Mouse (Mus musculus) intestine, embryonic 16.5 days (tissue): ENCODE measurements around the gene Rsg1. TPM values are rescaled to one million over a fixed set of nuclear protein-coding genes. Genes with fewer than 3 reads are reported as not detected.
A peak's percentile ranks its signal among the peaks of the same experiment; 100 is the strongest.

Experiments
- ATAC-seq: fragments of 200-750 bp; cut with Nextera tagmentation; 2 replicates; pipeline ENCODE4 v1.8.0; 2017; ENCODE audit warnings: moderate TSS enrichment, moderate library complexity
- H3K27ac ChIP-seq: fragments of 300-500 bp; sonication (generic); 2 replicates; pipeline ENCODE4 v1.5.1; 2014; ENCODE audit warnings: mild to moderate bottlenecking, low read length
- H3K27me3 ChIP-seq: fragments of 300-500 bp; sonication (generic); replicated peaks from 2 replicates; pipeline ENCODE4 v1.6.1; 2014; ENCODE audit warnings: low read length, control low read depth, mixed read lengths; ENCODE audit not compliant: control insufficient read depth, insufficient read depth
- H3K36me3 ChIP-seq: fragments of 300-500 bp; sonication (generic); 2 replicates; pipeline ENCODE4 v1.6.1; 2014; ENCODE audit warnings: low read length, control low read depth; ENCODE audit not compliant: control insufficient read depth, insufficient read depth
- H3K4me1 ChIP-seq: fragments of 300-500 bp; sonication (generic); 2 replicates; pipeline ENCODE4 v1.6.1; 2014; ENCODE audit warnings: low read length, control low read depth, mixed read lengths; ENCODE audit not compliant: control insufficient read depth, insufficient read depth
- H3K4me2 ChIP-seq: fragments of 300-500 bp; sonication (generic); 2 replicates; pipeline ENCODE4 v1.6.1; 2014; ENCODE audit warnings: low read depth, low read length, control low read depth
- H3K4me3 ChIP-seq: fragments of 300-500 bp; sonication (generic); 2 replicates; pipeline ENCODE4 v1.5.1; 2014; ENCODE audit warnings: mild to moderate bottlenecking, low read length
- H3K9ac ChIP-seq: fragments of 300-500 bp; sonication (generic); 2 replicates; pipeline ENCODE4 v1.6.1; 2014; ENCODE audit warnings: low read depth, low read length
- H3K9me3 ChIP-seq: fragments of 300-500 bp; sonication (generic); 2 replicates; pipeline ENCODE4 v1.6.1; 2016; ENCODE audit warnings: low read length, control low read depth; ENCODE audit not compliant: control insufficient read depth
- WGBS: fragments of 180-500 bp; shearing (Covaris S2); extraction: QIAGEN DNeasy Blood & Tissue Kit; methylation state at CpG from one replicate; pipeline ENCODE4 v1.1.7; 2014; 5-methylcytosine and 5-hydroxymethylcytosine counted together
- polyA plus RNA-seq: library from polyadenylated mRNA; unstranded; fragments of >200 nt; fragmentation: Nextera tagmentation; extraction: Ambion mirVana; gene quantifications from 2 replicates; pipeline ENCODE4 v1.2.1, GENCODE M21; 2015

The Rsg1 gene
- polyA plus RNA-seq, 1 experiment from 2014 or later, result 5.1 TPM

DNA sequence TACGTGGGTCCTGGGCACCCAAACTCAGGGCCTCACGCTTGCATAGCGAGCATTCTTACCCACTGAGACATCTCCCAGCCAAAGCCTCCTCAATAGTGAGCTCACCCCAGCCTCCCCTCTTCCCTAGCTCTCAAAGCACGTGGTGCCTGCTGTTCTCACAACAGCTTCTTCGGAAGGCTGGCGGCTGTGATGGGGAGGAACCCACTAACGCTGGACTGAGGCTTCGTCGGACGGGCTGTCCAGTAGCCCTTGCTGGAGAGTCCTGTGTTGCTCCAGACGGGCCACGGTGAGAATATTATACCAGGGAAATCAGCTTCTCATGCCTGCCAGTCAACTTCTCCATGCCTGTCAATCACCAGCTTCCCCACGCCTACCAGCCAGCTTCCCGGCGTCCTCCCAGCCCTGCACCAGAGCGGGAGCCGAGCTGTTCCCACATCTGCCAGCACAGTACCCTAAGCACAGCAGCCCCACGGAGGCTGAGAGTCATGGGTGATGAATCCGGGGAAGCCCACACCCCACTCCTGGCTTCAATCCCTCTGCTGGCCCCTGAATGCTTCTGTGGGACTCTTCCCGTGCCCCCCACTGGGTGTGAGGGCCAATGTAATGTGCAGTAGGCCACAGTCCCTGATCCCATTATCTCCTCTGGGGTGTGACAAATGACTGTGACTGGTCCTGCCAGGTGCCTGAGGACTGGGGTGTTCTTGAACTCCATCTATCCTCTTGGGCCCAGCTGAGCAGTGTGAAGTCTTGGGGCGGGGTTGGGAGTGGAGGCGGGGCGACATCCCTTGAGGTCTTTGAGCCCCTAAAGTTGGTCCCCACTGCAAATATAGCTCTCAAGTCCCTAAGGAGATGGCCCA is 61.0 kb downstream of the Rsg1 start:
- Histone ChIP-seq H3K27ac (no peak overlapping the region), H3K36me3 (no peaks in the 10 kb centered on the region), H3K27me3 (no peaks in the 10 kb centered on the region), H3K4me1 (peaks cover 43% of the 10 kb centered on the region), H3K4me3 (no peak overlapping the region), H3K9me3 (no peaks in the 10 kb centered on the region), H3K9ac (0 out of 2 replicates have a peak overlapping the region, but pooled peaks have one; percentile 14), H3K4me2 (no peak overlapping the region)
- no peak for ATAC-seq
- 49% methylated on average over 23 of the region's 23 CpGs for WGBS

Other genes with a start within 250 kb of the Rsg1 start
- 29.3 and 31.5 TPM in 2 replicates for gene Atp13a2, start 227.1 kb upstream of the Rsg1 start, polyA plus RNA-seq
- gene Mfap2, start 203.5 kb upstream of the Rsg1 start, polyA plus RNA-seq, result 312 and 334 TPM in 2 replicates
- 2.2 and 3.5 TPM in 2 replicates for gene Crocc, start 153.4 kb upstream of the Rsg1 start, polyA plus RNA-seq
- gene Necap2, start 135.6 kb upstream of the Rsg1 start, polyA plus RNA-seq, result 79.6 and 82.0 TPM in 2 replicates
- 0.22 TPM in 1 of 2 replicates, not detected in the other for gene Spata21, start 125.6 kb upstream of the Rsg1 start, polyA plus RNA-seq
- gene Szrd1, start 74.2 kb upstream of the Rsg1 start, polyA plus RNA-seq, result 44.4 and 46.4 TPM in 2 replicates
- gene Fbxo42, start 66.0 kb upstream of the Rsg1 start, polyA plus RNA-seq, result 17.9 and 18.5 TPM in 2 replicates
- 15.0 and 15.1 TPM in 2 replicates for gene Arhgef19, start 25.5 kb downstream of the Rsg1 start, polyA plus RNA-seq
- 7.6 and 8.5 TPM in 2 replicates for gene Epha2, start 87.3 kb downstream of the Rsg1 start, polyA plus RNA-seq
- gene Fam131c, start 154.3 kb downstream of the Rsg1 start, polyA plus RNA-seq, result 1.5 and 1.6 TPM in 2 replicates
- 0.13 and 0.15 TPM in 2 replicates for gene Clcnka, start 184.8 kb downstream of the Rsg1 start, polyA plus RNA-seq
- 0.24 TPM in 1 of 2 replicates, not detected in the other for gene Clcnkb, start 202.1 kb downstream of the Rsg1 start, polyA plus RNA-seq
- 5.3 and 6.6 TPM in 2 replicates for gene Hspb7, start 206.8 kb downstream of the Rsg1 start, polyA plus RNA-seq
- gene Srarp, start 222.1 kb downstream of the Rsg1 start, polyA plus RNA-seq, result not detected in 2 replicates
- gene Zbtb17, start 230.7 kb downstream of the Rsg1 start, polyA plus RNA-seq, result 21.5 and 27.2 TPM in 2 replicates